Mouse (Mus musculus) myocyte (in vitro differentiated cells): Measurements from ENCODE around the gene Galk1. TPM values are rescaled to one million over a fixed set of nuclear protein-coding genes. Genes with fewer than 3 reads are reported as not detected.

Source experiments
- H3K27me3 ChIP-seq: one replicate; pipeline ENCODE4 v1.6.1; 2011; ENCODE audit not compliant: control insufficient read depth, insufficient read depth, insufficient read length
- H3K36me3 ChIP-seq: one replicate; pipeline ENCODE4 v1.6.1; 2011; ENCODE audit not compliant: control insufficient read depth, insufficient read depth
- H3K4me2 ChIP-seq: one replicate; pipeline ENCODE4 v1.6.1; 2011; ENCODE audit warnings: low read depth, control low read depth
- H3K4me3 ChIP-seq: one replicate; pipeline ENCODE4 v1.5.1; 2011; ENCODE audit warnings: mild to moderate bottlenecking, control low read depth, moderate library complexity
- H3K79me2 ChIP-seq: one replicate; pipeline ENCODE4 v1.6.1; 2011; ENCODE audit not compliant: control insufficient read depth, insufficient read depth
- H3ac ChIP-seq: one replicate; pipeline ENCODE4 v1.6.1; 2011; ENCODE audit not compliant: control insufficient read depth, insufficient read length
- E2F4 ChIP-seq: IDR thresholded peaks from one replicate; pipeline ENCODE4 v1.6.1; 2011; ENCODE audit warnings: mild to moderate bottlenecking, control low read depth, moderate library complexity; ENCODE audit not compliant: insufficient read depth
- MYOD1 ChIP-seq, 3 experiments: IDR thresholded peaks; one replicate each; pipeline ENCODE4 v1.6.1; 2011; ENCODE audit warnings: control low read depth in 2 of 3, low read depth in 2 of 3, mild to moderate bottlenecking in 2 of 3, moderate library complexity in 1 of 3; ENCODE audit not compliant: insufficient read length in 2 of 3, control insufficient read depth in 1 of 3
- MYOG ChIP-seq, 3 experiments: IDR thresholded peaks; one replicate each; pipeline ENCODE4 v1.6.1; 2011; ENCODE audit warnings: control low read depth in 2 of 3, low read depth in 2 of 3, mild to moderate bottlenecking in 2 of 3; ENCODE audit not compliant: insufficient read length in 2 of 3, control insufficient read depth in 1 of 3, insufficient read depth in 1 of 3
- POLR2A ChIP-seq: IDR thresholded peaks from one replicate; pipeline ENCODE4 v1.6.1; 2011; ENCODE audit warnings: low read depth, mild to moderate bottlenecking, control low read depth, moderate library complexity; ENCODE audit not compliant: insufficient read length
- SRF ChIP-seq: IDR thresholded peaks from one replicate; pipeline ENCODE4 v1.6.1; 2011; ENCODE audit warnings: low read depth; ENCODE audit not compliant: control insufficient read depth, insufficient read length
- TCF3 ChIP-seq: IDR thresholded peaks from one replicate; pipeline ENCODE4 v1.6.1; 2011; ENCODE audit warnings: low read depth, control low read depth; ENCODE audit not compliant: insufficient read length
- USF1 ChIP-seq: IDR thresholded peaks from one replicate; pipeline ENCODE4 v1.6.1; 2011; ENCODE audit warnings: low read depth, mild to moderate bottlenecking, control low read depth, moderate library complexity
- polyA plus RNA-seq: library from polyadenylated mRNA; unstranded; fragments of >200 nt; fragmentation: generic; extraction: Trizol; gene quantifications from one replicate; pipeline ENCODE4 v1.2.1, GENCODE M21; 2012; ENCODE audit warnings: missing spikeins

Gene Galk1
- polyA plus RNA-seq, 1 experiment: 172 TPM

- TF ChIP-seq POLR2A (no peak), MYOG (IDR thresholded peaks at IDR 0.05; ENCODE audit: control insufficient read depth in 1 of 3, insufficient read depth in 1 of 3, insufficient read length in 2 of 3, low read depth in 2 of 3) (peak in 1 of 3 experiments; percentile 76), USF1 (no peak), SRF (no peak), MYOD1 (IDR thresholded peaks at IDR 0.05; ENCODE audit: control insufficient read depth in 1 of 3, insufficient read length in 2 of 3, low read depth in 2 of 3) (peak in 1 of 3 experiments; percentile 59)
- H3K4me2 ChIP-seq: no peak overlapping the region
Observed at GRCm38 (mm10) chr11:115962651-115963412, 49.7 kb downstream of the Galk1 start.

DNA sequence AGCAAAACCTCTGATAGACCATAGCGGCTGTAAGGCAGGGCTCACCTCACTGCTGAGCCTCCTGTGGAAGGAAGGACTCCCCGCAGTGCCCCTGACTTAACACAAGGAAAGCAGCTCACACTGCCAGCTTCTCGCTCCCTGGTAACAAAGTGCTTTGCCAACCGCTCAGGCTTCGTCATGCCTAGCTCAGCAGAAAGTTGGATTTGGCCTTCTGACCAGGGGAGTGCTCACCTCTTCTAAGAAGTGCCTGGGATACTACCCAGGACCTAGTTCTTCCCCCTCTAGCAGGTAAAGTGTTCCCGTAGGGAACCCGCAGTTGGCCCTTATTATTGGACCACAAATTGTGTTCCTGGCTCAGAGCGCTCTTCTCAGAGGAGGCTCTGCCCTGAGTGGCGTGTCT, 53.5 kb downstream of the Galk1 start:
- Histone ChIP-seq H3K4me3 (no peak overlapping the region), H3K27me3 (no peaks in the 10 kb centered on the region), H3K4me2 (no peak overlapping the region), H3K79me2 (no peaks in the 10 kb centered on the region), H3ac (no peak overlapping the region), H3K36me3 (peaks cover 16% of the 10 kb centered on the region)
- no peak for TF ChIP-seq TCF3
- no peak for TF ChIP-seq MYOD1 (IDR thresholded peaks at IDR 0.05; ENCODE audit: control insufficient read depth in 1 of 3, insufficient read length in 2 of 3, low read depth in 2 of 3)
- no peak for TF ChIP-seq SRF
- no peak for TF ChIP-seq E2F4

More at GRCm38 (mm10) chr11:115962651-115963412, 49.7 kb downstream of the Galk1 start:
- Histone ChIP-seq H3K4me3 (no peak overlapping the region), H3K36me3 (peaks cover 35% of the 10 kb centered on the region), H3K27me3 (no peaks in the 10 kb centered on the region), H3ac (no peak overlapping the region), H3K79me2 (no peaks in the 10 kb centered on the region)

Other genes with a start within 250 kb of the Galk1 start
- 19.6 TPM for gene Tmem94, start 247.3 kb downstream of the Galk1 start, polyA plus RNA-seq
- gene Caskin2, start 199.1 kb downstream of the Galk1 start, polyA plus RNA-seq: 8.0 TPM
- 15.6 TPM for gene Tsen54, start 198.0 kb downstream of the Galk1 start, polyA plus RNA-seq
- gene Llgl2, start 188.7 kb downstream of the Galk1 start, polyA plus RNA-seq: 0.43 TPM
- 0.23 TPM for gene Myo15b, start 154.3 kb downstream of the Galk1 start, polyA plus RNA-seq
- 49.4 TPM for gene Smim5, start 112.8 kb downstream of the Galk1 start, polyA plus RNA-seq
- gene Smim6, start 100.7 kb downstream of the Galk1 start, polyA plus RNA-seq: 7.8 TPM
- gene Sap30bp, start 79.4 kb downstream of the Galk1 start, polyA plus RNA-seq: 84.9 TPM
- gene Recql5, start 79.2 kb downstream of the Galk1 start, polyA plus RNA-seq: 13.1 TPM
- 1.2 TPM for gene Itgb4, start 38.0 kb downstream of the Galk1 start, polyA plus RNA-seq
- 502 TPM for gene H3f3b, start 15.2 kb upstream of the Galk1 start, polyA plus RNA-seq
- 15.3 TPM for gene Unk, start 17.6 kb upstream of the Galk1 start, polyA plus RNA-seq
- 9.1 TPM for gene Unc13d, start 65.2 kb upstream of the Galk1 start, polyA plus RNA-seq
- 156 TPM for gene Wbp2, start 74.3 kb upstream of the Galk1 start, polyA plus RNA-seq
- gene Trim47, start 114.5 kb upstream of the Galk1 start, polyA plus RNA-seq: 101 TPM
- 1.9 TPM for gene Trim65, start 118.4 kb upstream of the Galk1 start, polyA plus RNA-seq
- 141 TPM for gene Mrpl38, start 126.1 kb upstream of the Galk1 start, polyA plus RNA-seq
- 41.7 TPM for gene Fbf1, start 155.4 kb upstream of the Galk1 start, polyA plus RNA-seq
- 61.4 TPM for gene Ten1, start 186.1 kb upstream of the Galk1 start, polyA plus RNA-seq
- 36.4 TPM for gene Acox1, start 186.3 kb upstream of the Galk1 start, polyA plus RNA-seq
- gene Evpl, start 225.4 kb upstream of the Galk1 start, polyA plus RNA-seq: 0.14 TPM